Mouse (Mus musculus) frontal cortex, postnatal 14 days (tissue): ENCODE results near the gene Ltb4r1.

Source experiments
- DNase-seq, 2 experiments: peaks; one replicate each; pipeline ENCODE4 v3.0.0; 2022; ENCODE audit warnings: low spot score in 2 of 2

Gene Ltb4r1

DNA sequence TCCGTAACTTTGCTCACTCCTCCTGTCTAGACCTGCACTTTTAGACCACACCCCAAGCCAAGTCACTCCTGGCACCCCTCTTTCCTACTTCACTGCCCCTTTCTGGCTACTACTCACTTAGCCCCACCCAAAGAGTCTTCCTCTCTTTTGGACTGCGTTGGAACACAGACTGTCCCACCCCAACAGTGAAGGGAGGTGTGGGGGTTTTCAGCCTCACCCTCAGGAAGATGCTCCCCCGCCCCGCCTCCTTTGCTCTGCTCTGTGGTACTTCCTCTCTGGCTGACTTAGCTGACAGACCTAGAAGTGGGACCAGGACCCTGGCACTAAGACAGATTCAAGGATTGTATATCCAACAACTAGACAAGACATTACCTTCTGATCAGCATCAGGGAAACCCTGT lies at the start of gene Ltb4r1:
TSS of gene Ltb4r1 (plus strand) at position 267 of the 400 bp plus-strand sequence.
- DNase-seq: no peak

GRCm38 (mm10) chr14:55716271-55716670 lies 49.5 kb upstream of the Ltb4r1 start:
- no peak for DNase-seq

DNA sequence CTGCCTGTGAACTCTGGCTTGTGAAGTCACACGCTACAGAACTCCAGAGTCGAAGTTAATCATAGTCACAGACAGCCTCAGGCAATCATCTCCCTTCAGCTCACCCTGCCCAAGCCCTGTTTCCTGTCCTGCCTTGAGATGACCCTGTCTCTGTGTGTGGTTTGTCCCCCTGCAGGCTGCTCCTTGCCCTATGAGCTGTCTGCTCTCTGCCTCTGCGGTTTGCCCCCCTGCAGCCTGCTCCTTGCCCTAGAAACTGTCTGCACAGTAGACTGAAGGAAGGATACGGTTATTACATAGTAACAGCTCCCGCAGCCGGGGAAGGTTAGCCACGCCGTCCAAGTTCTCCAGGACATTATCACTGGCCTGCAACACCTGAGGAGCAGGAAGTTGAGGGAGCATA lies 48.9 kb upstream of the Ltb4r1 start:
- DNase-seq: no peak

DNA sequence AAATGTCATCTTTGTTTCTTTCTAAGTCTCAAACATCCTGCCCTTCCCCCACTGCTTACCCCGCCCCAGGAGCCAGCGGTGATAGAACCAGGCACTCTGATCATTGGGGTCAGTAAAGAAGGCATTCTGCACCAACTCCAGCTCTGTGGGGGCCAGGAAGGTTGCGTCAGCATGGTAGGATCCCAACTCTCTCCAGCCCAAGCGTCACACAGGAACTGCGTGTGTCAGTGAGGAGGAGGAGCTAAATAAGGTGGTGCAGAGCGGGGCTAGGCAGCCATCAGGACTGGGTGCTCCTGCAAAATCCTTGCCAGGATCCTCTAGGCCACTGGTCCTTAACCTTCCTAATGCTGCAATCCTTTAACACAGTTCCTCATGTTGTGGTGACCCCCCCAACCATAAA lies 46.0 kb upstream of the Ltb4r1 start:
- no peak for DNase-seq

DNA sequence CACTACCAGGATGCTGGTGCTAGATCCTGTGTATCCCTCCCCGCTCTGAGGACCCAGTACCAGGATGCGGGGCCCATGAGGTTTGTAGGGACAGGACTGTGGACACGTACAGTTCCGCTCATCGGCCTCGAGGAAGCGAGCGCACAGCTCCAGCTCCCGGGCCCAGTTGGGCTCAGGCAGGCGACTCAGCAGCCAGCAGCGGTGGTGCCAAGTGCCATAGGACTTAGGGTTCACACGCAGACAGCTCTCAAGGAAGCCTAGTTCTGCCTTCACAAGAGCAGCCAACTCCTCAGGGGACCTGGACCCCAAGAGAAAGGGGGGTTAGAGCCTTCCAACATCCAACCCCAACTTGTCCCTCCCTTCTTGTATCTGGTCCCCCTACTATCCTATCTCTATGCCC lies 45.1 kb upstream of the Ltb4r1 start:
- no peak for DNase-seq

DNA sequence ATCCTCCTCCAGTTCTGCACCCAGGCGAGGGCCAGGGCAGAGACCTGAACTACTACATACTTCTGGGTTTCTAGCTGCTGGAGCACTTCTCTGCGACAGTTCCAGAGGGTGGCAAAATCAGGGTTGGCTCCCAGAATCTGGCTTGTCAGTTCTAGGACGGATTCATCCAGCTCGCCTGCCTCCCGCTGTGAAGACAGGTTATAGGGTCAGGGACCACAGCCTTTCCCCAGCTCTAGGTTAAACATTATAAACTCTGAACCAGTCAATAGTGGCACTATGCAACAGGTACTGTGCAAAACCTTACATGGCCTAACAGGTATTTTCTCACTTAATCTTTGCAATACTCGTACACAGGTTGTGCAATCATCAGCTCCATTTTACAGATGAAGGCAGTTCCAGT lies 44.7 kb upstream of the Ltb4r1 start:
- DNase-seq: no peak

- peak; percentile 85 to 88 for DNase-seq
These were observed 43.9 kb upstream of the Ltb4r1 start, which contains the start of gene Rabggta for GRCm38 (mm10) chr14:55721700-55722437. Gene Rabggta (minus strand): TSS chr14:55722263.

GRCm38 (mm10) chr14:55722438-55722945 lies 43.3 kb upstream of the Ltb4r1 start:
- DNase-seq: no peak

- no peak for DNase-seq
These were observed 42.3 kb upstream of the Ltb4r1 start for GRCm38 (mm10) chr14:55723433-55723832.

DNA sequence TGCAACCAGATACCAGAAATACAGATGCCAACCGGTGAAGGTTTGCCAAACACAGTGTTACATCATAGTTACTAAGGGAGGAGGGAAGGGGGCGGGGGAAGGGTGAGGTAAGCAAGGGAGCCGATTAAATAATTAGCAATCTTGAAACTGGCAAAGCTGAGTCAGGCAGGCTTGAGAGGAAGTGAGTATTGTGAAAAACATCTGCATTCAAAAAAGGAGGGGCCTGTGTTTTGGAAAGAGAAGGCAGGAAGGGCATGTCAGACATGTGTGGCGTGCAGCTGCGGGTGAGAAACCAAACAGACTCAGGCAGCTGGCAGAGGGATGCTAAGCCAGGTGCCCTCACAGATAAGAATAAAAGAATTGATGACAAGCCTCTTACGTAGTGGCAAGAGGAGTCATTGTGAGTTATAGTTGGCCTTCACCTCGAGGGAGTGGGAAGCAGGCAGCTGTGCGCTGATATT lies 41.3 kb upstream of the Ltb4r1 start:
- no peak for DNase-seq

- no peak for DNase-seq
These were observed 39.5 kb upstream of the Ltb4r1 start for GRCm38 (mm10) chr14:55726261-55726660.

DNA sequence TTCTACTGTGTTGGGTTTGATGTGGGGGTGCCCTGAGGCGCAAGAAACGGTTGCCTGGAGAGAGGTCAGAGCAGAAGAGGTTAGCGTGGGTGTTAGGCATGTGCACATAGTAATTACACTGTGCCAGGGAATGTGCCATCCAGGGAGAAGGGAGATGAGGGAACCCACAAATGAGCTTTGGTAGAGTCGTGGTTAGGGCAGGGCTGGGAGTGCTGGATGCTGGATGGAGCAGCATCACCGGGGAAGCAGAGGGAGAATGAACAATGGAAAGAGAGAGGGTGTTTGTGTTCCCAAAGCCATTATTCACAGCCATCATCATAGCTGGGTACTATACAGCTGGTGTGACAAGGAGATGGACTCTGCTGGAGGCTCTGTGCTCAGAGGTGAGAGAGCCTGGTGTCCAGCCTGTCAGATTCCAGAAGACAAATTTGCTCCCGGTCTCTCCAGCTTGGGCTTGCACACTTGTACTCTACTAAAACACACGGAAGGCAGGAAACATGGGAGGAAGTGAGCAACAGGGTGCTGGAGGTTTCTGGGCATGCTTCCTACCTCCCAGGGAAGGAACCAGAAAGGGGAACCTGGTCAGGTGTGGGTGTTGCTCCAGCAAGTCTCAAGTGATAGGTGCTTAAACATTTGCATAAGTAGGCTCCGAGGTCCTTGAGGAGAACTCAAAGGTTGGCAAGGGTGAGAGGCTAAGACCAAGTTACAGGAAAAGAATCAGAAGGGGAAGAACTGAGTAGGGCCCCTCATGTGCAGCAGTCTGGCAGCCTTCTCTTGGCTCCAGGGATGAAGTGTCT lies 37.7 kb upstream of the Ltb4r1 start:
- no peak for DNase-seq

- no peak for DNase-seq
These were observed 35.6 kb upstream of the Ltb4r1 start for GRCm38 (mm10) chr14:55730116-55730515.

- DNase-seq: peak in 1 of 2 experiments; percentile 35
These were observed 35.2 kb upstream of the Ltb4r1 start for GRCm38 (mm10) chr14:55730531-55731032.

GRCm38 (mm10) chr14:55733889-55734288 lies 31.9 kb upstream of the Ltb4r1 start:
- DNase-seq: no peak

DNA sequence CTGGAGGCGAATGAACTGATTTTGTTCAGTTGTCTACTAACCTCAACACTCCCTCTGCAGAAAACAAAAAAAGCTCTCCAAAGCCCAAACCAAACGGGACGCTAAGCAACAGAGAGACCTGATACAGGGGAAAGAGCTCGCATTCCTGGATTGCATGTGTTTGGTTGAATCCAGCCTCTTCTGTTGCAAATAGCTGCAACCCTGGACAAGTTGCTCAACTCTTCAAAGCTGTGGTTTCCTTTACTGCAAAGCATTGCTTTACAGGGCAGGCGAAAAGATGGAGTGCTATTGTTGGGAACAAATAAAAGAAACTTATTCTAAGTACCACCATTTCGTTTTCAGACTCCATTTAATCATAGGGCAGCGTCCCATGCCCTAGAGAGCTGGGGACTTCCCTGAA lies 30.9 kb upstream of the Ltb4r1 start:
- no peak for DNase-seq

- DNase-seq: no peak
These were observed 30.4 kb upstream of the Ltb4r1 start for GRCm38 (mm10) chr14:55735334-55735733.

GRCm38 (mm10) chr14:55735758-55736157 lies 30.0 kb upstream of the Ltb4r1 start:
- DNase-seq: no peak

- no peak for DNase-seq
These were observed 28.6 kb upstream of the Ltb4r1 start for GRCm38 (mm10) chr14:55737086-55737687.

- peak; percentile 72 to 85 for DNase-seq
These were observed 22.1 kb upstream of the Ltb4r1 start for GRCm38 (mm10) chr14:55743711-55744110.

DNA sequence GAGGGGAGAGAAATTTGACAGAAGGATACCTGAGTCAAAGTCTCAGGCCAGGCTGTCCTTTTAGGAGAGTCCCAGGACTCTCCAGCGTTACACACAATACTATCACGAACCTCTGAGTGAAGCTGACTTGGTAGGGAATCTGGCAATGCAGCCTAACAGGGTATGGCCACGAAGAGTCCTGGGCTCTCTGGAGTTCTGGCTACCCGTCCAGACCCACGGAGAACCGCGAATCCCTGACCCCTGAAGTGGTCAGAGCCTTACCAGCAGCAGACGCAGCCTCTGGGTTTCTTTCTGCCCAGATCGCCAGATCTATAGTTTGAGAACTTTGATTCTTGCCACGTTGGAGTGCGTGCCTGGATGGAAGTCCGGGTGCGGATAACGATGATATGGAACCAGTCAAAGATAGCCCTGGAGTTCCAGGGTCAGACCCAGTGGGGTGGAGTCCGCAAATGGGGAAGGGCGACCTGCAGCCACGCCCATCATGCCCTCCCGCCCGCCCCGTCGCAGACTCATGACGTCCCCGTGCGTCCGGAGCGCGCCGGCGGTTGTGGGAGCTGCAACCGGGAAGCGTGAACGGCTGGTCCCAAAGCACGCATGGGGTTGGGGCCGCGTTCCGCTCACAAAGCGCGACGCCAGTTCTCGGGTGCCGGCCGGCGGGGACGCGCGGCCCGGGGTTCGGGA lies 20.4 kb upstream of the Ltb4r1 start, which contains the start of the genes Dhrs1 and Nop9:
TSS of gene Dhrs1 (minus strand) at position 511 of the 681 bp plus-strand sequence.
TSS of gene Nop9 (plus strand) at position 514 of the 681 bp plus-strand sequence.
- DNase-seq: peak; percentile 61 to 73
